Mouse (Mus musculus): ENCODE results near the gene Plpp3. TPM values are rescaled to one million over a fixed set of nuclear protein-coding genes. Genes with fewer than 3 reads are reported as not detected.
"Not testable (repeated sequence)": the region's sequence is repeated elsewhere in the genome, so short reads cannot be mapped to it uniquely, and the experiment has no call there.

Gene Plpp3
- total RNA-seq, 2 experiments from 2014 or later = 157 to 169 TPM

GRCm38 (mm10) chr4:105260893-105261769 lies 104.0 kb downstream of the Plpp3 start:
- no peak for DNase-seq

- DNase-seq = no peak
Observed at GRCm38 (mm10) chr4:105262358-105262757, 105.2 kb downstream of the Plpp3 start.

GRCm38 (mm10) chr4:105263600-105263999 lies 106.5 kb downstream of the Plpp3 start:
- no peak for DNase-seq

- peak; percentile 56 for DNase-seq
Observed at GRCm38 (mm10) chr4:105265041-105265440, 107.9 kb downstream of the Plpp3 start.

GRCm38 (mm10) chr4:105265678-105266077 lies 108.5 kb downstream of the Plpp3 start:
- peak; percentile 34 for DNase-seq

- no peak for DNase-seq
Observed at GRCm38 (mm10) chr4:105268202-105268730, 111.1 kb downstream of the Plpp3 start.

- not testable (repeated sequence) for DNase-seq
Observed at GRCm38 (mm10) chr4:105269398-105269797, 112.3 kb downstream of the Plpp3 start.

GRCm38 (mm10) chr4:105271166-105271565 lies 114.0 kb downstream of the Plpp3 start:
- DNase-seq = peak; percentile 75

- DNase-seq = no peak
Observed at GRCm38 (mm10) chr4:105273034-105273433, 115.9 kb downstream of the Plpp3 start.

GRCm38 (mm10) chr4:105273486-105273885 lies 116.3 kb downstream of the Plpp3 start:
- DNase-seq = no peak

GRCm38 (mm10) chr4:105275616-105276015 lies 118.5 kb downstream of the Plpp3 start:
- DNase-seq = no peak

- DNase-seq = no peak
Observed at GRCm38 (mm10) chr4:105276062-105276795, 119.1 kb downstream of the Plpp3 start.

GRCm38 (mm10) chr4:105278161-105278560 lies 121.0 kb downstream of the Plpp3 start:
- DNase-seq = no peak

- peak; percentile 64 for DNase-seq
Observed at GRCm38 (mm10) chr4:105278571-105279410, 121.6 kb downstream of the Plpp3 start.

- peak; percentile 66 for DNase-seq
Observed at GRCm38 (mm10) chr4:105279806-105280205, 122.7 kb downstream of the Plpp3 start.

GRCm38 (mm10) chr4:105281751-105282231 lies 124.6 kb downstream of the Plpp3 start:
- no peak for DNase-seq

Other genes with a start within 250 kb of the Plpp3 start
- gene Fyb2, start 243.9 kb upstream of the Plpp3 start, total RNA-seq (2021) = under 1 TPM; 0.30 to 0.39 TPM
- 10 to 100 TPM in 1 of 2 experiments, 1 to 10 TPM in 1; 7.6 to 12.7 TPM for gene Prkaa2, start 47.5 kb upstream of the Plpp3 start, total RNA-seq (2021)

All from adrenal gland, postnatal 10 days (tissue).